Mouse (Mus musculus) induced T-regulatory cell, adult 2 months (primary cell): ENCODE measurements at regions not wholly inside any gene's neighbourhood (a gene's known extent, or its start where the extent isn't known, plus 50 kb on each side); places are given as distances from the start of the nearest gene placed in this dataset.

Experiments
- DNase-seq: peaks from one replicate; pipeline ENCODE4 v3.0.0-alpha.2; 2012; ENCODE audit warnings: low read depth

DNA sequence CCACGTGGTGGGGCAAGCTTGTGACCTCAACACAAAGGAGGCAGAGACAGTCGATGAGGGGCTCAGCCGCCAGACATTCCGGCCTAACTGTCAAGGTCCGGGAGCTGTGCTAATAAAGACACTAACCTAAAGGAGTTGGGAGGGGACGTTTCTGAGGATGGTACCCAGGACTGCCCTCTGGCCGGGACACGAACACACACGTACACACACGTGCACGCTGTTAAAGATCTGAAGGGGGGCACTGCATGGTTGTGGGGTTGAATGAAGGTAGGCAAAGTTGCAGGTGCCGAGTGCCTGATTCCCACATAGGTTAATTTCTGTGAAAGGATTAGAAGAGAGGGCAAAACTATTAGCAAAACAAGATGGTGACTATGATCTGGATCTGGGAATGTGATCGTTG is 65.4 kb upstream of the Mitf start:
- DNase-seq = no peak

DNA sequence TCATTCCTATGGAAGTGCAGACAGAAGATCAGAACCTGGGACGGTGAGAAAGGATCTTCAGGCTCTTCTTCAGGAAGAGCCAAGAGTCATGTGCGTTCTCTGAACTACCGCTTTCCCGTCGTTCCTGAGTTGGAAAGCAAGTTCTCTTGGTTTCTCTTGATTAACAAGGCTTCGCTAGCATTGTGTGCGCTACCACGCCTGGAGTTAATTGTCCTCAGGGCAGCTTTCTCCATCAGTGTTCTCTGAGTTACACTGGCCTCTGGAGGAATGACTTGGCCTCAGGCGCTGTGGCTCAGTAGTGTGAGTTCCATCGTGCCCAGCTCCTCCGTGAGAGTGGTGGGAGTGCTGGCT is 66.0 kb upstream of the Mitf start:
- no peak for DNase-seq

DNA sequence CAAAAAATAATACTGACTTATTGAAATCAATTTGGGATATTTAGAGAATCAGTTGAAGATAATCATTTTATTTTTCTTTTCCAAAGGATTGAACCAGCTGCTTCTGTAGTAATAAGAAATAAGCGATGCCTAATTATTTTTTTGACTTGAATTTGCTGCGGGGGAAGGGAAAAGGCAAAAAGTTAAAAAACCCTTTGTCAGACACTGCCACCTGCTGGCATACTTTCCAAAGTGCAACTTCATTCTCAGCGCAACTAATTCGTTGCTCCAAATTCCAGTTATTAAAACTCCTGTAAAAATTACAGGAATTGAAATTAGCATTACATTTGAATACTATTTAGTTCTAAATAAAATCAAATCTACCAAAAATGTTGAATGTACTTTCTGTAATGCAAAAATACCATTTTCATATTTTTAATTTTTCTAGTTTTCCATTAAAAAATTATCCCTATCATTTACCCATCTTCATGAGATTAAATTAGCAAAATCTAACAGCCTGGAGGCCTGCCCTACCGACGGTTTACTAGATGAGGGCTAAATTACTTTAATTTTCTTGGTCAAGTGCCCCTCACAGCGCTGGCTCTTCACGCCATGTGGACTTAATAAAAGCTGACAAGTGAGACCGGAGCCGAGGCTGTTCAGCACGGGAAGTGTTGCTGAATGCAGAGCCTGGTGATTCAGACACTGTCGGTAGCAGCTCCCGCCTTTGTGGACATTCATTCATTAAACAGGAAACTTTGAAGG is 66.6 kb upstream of the Mitf start:
- DNase-seq = peak; percentile 30

DNA sequence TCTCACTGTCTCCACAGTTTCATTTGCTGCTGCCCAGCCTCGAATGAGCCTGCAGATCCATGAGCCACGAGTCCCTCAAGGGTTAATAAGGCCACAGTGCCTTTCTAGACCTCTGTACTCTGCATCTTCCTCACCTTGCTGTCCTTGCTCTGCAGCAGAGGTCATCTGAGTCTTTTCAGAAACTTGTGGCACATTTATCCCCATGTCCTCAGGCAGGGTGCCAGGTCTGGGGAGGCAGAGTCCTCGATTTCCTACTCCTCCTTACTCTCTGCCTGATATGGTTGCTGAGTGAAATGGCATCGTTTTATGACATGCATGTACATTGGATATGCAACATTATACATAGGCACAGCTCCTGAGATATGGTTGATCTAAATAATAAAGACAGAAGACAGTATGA is 68.0 kb upstream of the Mitf start:
- no peak for DNase-seq

DNA sequence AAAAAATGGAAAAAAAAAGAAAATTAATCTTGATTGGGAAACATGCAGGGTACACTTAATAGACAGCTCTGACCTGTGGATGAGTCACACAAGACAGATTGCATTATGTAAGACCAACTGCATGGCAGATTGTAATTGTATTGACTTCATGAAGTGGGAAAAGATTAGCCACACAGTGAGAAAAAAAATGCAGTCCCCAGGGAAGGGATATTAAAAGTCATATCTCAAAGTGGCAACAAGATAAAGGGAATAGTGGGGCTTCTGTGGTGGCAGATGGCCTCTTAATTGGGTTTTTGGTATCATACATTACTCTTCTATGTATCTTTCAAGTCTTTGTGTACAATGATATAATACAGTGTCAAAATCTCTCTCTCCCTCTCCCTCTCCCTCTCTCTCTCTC is 76.0 kb upstream of the Mitf start:
- DNase-seq = no peak

DNA sequence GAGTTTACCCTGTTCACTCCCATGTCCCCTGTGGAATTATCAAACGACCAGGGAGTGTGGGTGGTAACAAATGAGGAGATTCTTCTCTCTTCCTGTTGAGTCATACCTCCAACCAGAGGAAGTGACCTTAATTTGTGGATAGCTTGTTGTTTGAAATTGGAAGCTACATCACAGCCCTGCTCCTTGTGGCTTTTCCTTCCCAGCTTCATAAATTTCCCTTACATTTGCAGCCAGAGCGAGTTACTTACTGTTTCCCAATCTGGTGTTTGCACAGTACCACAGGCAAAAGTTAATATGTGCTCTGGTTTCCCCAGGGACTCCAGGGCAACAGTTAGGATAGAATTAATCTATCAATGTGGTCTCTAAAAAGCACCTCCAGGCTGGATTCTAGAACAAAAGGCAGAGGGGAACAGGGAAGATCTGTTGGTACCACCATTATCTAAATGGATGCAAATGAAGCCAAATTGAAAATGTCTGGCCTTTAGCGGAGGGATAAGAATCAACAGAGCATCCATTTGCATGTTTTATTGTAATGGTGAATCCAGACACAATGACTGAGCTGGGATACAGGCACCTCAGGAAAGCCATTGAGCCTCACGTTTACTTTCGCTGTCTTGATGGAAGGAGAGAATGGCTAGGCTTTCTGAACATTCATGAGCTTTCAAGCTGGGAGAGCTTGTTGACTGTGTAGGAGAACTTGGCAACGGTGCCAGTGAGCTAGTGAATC is 88.5 kb upstream of the Mitf start:
- no peak for DNase-seq

DNA sequence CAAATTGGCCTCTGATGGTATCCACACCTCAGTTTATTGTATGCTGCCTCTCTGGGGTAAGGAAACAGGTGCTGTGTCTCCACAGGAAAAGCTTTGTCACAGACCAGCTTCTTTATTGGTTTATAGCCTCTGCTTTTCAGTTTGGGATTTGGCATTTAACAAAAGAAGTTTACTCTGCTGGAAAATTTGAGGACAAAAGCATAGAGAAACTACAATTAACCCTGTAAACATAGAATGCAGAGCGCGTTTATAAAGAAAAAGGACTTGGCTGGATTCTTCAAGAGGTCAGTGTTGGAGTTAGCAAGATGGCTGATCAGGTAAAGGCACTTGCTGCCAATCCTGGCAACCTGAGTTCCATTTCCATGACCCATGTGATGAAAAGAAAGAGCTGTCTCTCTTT is 90.1 kb upstream of the Frmd4b start:
- DNase-seq = no peak

DNA sequence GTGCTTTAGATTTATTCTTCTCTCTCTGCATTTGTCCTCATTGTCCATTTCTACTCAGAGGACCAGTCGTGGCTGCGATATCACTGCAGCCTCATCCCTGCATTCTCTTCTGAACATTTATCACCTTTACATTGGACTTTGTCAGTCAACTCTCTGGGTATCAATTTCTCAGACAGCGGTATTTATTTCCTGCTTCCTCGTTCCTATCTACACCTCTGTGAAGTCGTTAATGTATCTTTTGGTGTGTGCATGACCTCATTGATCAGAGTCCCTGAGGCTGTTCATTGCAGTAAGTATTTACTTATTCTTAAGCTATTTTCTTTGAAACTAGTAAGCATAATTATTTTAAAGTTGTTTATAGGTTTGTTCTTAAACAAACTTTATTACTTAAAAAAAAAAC is 87.0 kb upstream of the Frmd4b start:
- DNase-seq = no peak

DNA sequence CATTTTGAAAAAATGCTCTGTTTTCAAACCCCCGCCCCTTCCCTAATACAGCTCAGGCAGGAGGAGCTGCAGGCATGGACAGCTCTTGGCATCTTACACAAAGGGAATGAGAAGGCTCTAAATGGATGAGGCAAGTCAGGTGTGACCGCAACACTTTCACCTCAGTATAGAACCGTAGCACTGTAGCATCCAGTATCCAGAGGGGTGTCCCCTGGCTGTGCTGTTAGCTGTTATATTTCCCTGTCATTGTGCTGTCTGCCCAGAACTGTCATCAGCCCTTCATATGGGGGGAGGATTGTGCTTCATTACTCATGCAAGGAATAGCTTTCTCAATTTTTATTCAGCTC is 82.4 kb upstream of the Frmd4b start:
- no peak for DNase-seq

DNA sequence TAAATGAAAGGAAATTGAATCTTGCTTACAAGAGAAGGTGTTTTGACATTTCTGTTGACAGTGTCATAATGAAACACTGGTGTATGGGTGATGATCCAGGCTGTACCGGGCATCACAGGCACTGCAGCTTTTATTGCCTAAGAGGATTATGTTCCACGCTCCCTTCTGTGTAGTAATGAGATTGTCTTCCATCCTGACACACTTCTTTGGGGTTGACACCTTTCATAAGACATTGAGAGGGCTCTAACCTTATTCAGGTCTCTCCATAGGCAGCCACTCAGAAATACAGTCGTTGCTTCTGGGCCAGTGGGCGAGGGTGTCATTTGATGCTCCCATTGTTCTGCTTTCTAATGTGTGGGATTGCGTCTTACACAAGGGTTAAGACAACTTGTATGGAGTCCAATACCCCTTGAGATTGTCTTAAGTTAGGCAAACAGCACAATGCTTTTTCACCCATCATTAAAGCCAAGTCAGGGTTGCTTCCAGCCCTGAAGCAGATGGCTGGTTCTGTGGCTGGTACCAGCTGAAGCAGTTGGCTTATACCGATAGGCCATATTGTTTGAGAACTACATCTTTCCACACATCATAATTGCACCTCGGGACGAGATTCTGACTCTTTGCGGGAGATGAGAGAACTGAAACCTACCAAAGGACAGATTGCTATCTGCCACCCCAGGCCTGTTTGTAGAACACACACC is 81.9 kb upstream of the Frmd4b start:
- no peak for DNase-seq

DNA sequence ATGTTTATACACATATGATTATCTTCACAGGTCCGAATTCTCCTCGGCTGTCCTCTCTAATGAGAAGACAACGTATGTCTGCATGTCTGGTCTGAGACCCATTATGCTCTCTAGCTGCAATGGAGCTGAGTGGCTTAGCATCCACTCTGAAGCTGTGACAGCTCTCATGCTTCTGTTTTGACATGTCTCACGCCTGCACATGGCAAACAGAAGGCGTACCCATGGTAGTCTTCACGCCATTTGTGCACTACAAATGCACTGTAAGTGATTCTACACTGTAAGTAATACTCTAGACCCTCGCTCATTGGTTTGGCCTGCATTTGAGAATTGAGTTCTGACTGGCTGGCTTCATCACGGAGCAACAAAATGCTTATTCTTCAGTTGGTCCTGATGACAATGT is 75.9 kb upstream of the Frmd4b start:
- no peak for DNase-seq

DNA sequence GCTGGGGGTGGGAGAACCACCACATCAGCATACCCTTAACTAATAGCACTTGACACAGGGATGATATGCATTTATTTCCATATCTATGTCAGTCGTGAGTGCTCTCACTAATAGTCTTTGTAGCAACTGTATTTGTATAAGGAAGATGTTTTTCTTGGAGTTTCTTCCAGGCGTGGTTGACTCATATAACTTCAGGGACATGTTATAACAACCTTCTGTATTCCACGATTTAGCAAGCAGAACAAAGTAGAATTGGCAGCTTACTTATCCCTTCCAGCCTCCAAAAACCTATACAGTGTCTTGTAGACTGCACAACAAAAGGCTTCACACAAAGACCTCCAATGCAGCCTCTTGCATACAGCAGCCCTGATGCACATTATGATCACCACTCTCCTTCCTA is 73.8 kb upstream of the Frmd4b start:
- DNase-seq = no peak

DNA sequence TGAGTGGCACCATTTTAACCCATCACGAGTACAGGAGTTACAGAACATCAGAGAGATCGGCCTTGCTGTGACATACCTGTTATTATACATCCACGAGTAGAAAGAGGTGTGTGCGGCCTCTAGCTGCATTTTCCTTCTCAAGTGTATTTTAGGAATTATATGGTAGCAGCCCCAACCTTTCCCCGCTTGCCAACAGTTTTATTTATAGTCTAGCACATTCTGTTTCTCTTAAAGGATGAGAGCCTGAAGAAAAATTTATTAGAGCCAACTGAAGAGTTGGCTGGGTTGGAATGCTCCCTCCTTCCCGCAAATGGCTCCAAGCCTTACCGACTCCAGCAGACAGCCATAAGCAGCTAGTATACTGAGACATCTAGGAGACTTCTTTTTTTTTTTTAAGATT is 67.0 kb upstream of the Frmd4b start:
- no peak for DNase-seq

DNA sequence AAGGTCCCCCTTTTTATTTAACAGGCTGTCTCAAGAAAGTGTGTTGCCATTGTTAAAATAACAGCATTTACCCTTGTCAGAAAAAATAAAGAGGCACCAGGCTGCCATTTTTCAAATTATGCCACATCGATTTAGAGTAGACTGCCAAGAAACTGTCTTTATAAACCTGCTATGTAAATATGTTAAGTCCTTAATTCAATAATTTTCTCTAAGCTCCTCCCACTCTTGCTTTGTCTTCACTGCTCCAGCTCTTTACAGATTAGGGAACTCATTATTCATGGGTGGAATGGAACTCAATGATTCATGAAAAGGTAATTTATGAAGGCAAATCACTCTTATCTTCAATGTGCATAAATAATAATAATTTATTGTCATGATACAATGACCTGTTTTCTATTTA is 64.9 kb upstream of the Frmd4b start:
- DNase-seq = no peak

DNA sequence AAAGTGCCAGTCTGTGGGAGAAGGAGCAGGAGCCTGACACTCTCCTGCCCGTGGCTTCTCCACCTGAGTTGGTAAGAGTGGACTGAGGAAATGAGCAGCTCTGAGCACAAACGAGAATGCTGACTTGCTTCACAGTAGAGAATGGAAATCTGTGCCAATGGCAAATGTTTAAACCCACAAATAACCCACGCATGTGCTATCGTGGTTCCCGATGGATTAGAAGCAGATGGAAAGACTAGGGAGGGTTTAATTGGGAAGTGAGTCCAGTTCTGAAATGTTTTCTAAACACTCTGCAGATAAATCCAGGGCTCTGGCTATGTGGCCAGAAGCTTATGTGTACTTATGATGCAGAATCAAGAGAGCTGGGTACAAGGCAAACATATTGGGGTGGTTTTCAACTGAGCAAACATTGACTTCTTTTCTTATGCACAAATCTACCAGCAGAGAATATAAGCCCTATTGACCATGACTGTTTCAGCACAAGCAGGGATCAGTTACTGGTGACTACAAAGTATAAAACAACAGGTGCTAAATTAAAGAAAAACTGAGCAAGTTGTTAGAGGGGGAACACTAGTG is 57.9 kb upstream of the Frmd4b start:
- DNase-seq = no peak

DNA sequence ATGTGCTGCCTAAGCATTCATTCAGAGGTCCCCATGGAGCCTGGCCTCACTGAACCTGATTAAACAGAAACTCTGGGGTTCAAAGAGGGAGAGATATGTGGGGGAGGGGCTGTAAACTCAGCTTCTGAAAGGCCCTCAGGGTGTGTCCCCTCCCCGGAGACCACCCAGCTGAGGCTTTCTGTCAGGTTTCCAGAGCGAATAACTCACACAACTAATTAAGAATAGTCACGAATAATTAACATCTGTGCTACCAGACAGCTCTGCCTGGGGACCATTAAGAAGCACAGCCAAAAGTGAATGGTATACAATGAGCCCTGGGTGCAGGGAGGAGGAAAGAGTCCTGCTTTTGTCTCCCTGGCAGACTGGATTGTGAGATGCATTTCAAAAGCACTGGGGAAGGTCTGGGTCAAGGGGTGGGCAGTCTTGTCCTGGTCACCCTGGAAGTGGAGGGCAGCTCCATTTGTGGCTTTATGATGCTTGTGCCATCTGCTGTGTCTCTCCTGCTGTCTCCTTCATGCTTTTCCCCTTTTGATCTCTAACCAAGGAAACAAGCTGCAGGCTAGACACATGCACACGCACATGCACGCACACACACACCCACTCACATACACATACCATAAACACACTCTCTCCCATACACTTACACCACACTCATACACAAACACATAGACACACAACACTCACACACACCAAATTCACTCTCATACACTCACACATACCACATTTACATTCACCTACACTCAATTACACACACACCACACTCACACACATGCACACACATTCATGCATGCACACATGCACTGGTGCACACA is 49.7 kb upstream of the Frmd4b start:
- no peak for DNase-seq
